Mouse (Mus musculus) hindbrain, embryonic 12.5 days (tissue): ENCODE results near the gene Ttc34. TPM values are rescaled to one million over a fixed set of nuclear protein-coding genes. Genes with fewer than 3 reads are reported as not detected.
A peak's percentile ranks its signal among the peaks of the same experiment; 100 is the strongest.

Experiments
- ATAC-seq: fragments of 200-750 bp; cut with Nextera tagmentation; 2 replicates; pipeline ENCODE4 v1.8.0; 2017; ENCODE audit warnings: moderate TSS enrichment; ENCODE audit not compliant: low FRiP score
- H3K27ac ChIP-seq: fragments of 300-500 bp; sonication (generic); 2 replicates; pipeline ENCODE4 v1.5.1; 2016; ENCODE audit warnings: mild to moderate bottlenecking
- H3K27me3 ChIP-seq: fragments of 300-500 bp; sonication (generic); 2 replicates; pipeline ENCODE4 v1.6.1; 2016; ENCODE audit warnings: mild to moderate bottlenecking
- H3K36me3 ChIP-seq: fragments of 300-500 bp; sonication (generic); 2 replicates; pipeline ENCODE4 v1.6.1; 2016; ENCODE audit warnings: mild to moderate bottlenecking
- H3K4me1 ChIP-seq: fragments of 300-500 bp; sonication (generic); 2 replicates; pipeline ENCODE4 v1.6.1; 2016
- H3K4me2 ChIP-seq: fragments of 300-500 bp; sonication (generic); replicated peaks from 2 replicates; pipeline ENCODE4 v1.6.1; 2016; ENCODE audit warnings: mild to moderate bottlenecking
- H3K4me3 ChIP-seq: fragments of 300-500 bp; sonication (generic); 2 replicates; pipeline ENCODE4 v1.5.1; 2016; ENCODE audit warnings: mild to moderate bottlenecking
- H3K9ac ChIP-seq: fragments of 300-500 bp; sonication (generic); 2 replicates; pipeline ENCODE4 v1.6.1; 2016; ENCODE audit warnings: mild to moderate bottlenecking, moderate library complexity
- H3K9me3 ChIP-seq: fragments of 300-500 bp; sonication (generic); replicated peaks from 2 replicates; pipeline ENCODE4 v1.6.1; 2016; ENCODE audit warnings: mild to moderate bottlenecking
- WGBS: fragments of 180-500 bp; shearing (Covaris S2); methylation state at CpG from one replicate; pipeline ENCODE4 v1.1.7; 2016; 5-methylcytosine and 5-hydroxymethylcytosine counted together
- polyA plus RNA-seq: library from polyadenylated mRNA; unstranded; fragments of >200 nt; fragmentation: Nextera tagmentation; extraction: Ambion mirVana; gene quantifications from 2 replicates; pipeline ENCODE4 v1.2.1, GENCODE M21; 2016

Gene Ttc34
- polyA plus RNA-seq, 1 experiment from 2014 or later = 0.27 TPM

DNA sequence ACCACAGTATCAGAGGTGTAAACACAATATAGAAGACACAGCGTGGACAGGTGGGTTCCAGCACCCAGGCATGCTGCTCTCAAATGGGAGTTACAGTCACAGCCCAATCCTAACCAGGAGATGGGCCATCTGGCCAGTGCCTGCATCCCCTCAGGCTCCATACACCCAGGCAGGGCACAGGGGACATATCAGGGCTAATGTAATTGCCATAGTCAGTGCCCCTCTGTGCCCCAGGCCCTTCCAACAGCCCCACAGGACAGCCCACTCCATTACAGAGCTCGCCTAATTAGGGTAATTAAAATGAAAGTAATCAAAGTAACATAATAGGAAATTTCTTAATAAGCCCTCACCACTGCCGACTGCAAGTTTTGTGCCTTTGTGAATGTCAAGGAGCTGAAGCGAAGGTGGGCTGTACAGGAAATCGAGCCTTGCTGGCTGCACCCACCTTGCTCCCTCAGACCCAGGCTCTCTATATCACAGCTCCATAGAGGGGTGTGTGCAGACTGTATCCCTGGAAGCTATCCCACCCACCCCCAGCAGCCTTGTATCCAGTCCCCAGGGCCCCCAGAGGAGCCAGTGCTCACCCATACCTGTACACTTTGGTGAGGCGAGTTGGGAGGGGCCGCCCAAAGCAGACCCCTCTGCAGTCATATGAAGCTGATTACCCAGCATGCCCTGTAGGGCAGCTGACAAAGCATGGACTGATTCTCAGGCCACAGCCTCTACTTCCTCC, 910 bp upstream of the Ttc34 start:
- no peaks in the 10 kb centered on the region; the same call in none of the 2 replicates for H3K4me1 ChIP-seq
- 72% methylated on average over 7 of the region's 7 CpGs for WGBS
- peak; percentile 62 for ATAC-seq

DNA sequence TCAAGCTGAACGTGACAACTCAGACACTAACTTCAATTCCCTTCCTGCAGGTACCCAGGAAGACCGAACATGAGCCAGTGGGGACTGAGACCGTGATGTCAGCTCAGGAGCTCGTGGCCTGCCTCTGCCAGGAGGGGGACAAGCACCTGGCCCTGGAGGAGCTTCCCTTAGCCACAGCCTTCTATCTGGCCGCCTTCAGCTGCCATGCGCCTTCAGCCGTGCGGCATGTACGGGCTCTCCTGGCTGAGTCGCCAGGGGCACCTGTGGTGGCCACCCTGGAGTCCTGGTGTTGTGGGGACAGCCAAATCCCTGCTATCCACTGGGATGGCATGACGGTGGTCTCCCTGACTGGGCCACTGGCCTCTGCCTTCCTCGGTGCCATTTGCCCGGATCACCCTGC, 1.5 kb downstream of the Ttc34 start:
- no peaks in the 10 kb centered on the region for H3K9me3 ChIP-seq
- H3K4me2 ChIP-seq = no peak overlapping the region
- no peak for ATAC-seq
- 88% methylated on average over 13 of the region's 13 CpGs for WGBS
- no peak overlapping the region for H3K27ac ChIP-seq
- no peaks in the 10 kb centered on the region for H3K36me3 ChIP-seq
- H3K4me1 ChIP-seq = no peaks in the 10 kb centered on the region; the same call in none of the 2 replicates
- no peak overlapping the region for H3K9ac ChIP-seq
- peaks cover 22% of the 10 kb centered on the region; the same call in 1 of the 2 replicates for H3K27me3 ChIP-seq
- H3K4me3 ChIP-seq = no peak overlapping the region

More for the DNA sequence above, 910 bp upstream of the Ttc34 start:
- Histone ChIP-seq H3K9ac (no peak overlapping the region), H3K4me3 (no peak overlapping the region), H3K4me2 (no peak overlapping the region), H3K36me3 (no peaks in the 10 kb centered on the region), H3K27me3 (peaks cover 26% of the 10 kb centered on the region; the same call in 1 of the 2 replicates), H3K27ac (no peak overlapping the region), H3K9me3 (no peaks in the 10 kb centered on the region)

DNA sequence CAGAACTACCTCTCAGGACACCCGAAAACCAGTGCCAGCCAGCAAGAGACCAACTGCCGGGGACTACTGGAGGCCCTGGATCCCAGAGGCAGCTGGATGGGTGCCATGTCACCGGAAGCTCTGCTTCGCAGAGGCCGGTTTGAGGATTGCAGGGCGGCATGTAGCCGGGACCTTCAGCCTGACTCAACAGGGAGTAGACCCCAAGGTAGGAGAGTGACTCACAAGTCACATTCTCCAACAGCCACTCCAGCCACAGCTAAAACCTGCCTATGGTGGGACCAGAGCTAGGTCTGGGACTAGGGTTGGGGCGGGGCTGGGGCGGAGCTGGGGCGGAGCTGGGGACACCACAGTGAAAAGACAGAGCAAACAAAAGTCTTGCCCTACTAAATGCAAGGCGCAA, 2.1 kb downstream of the Ttc34 start:
- Histone ChIP-seq H3K36me3 (no peaks in the 10 kb centered on the region), H3K4me1 (no peaks in the 10 kb centered on the region; the same call in none of the 2 replicates), H3K4me3 (no peak overlapping the region), H3K4me2 (no peak overlapping the region), H3K27ac (no peak overlapping the region), H3K27me3 (peaks cover 22% of the 10 kb centered on the region; the same call in 1 of the 2 replicates), H3K9ac (no peak overlapping the region), H3K9me3 (no peaks in the 10 kb centered on the region)
- ATAC-seq = no peak
- 46% methylated on average over 11 of the region's 11 CpGs for WGBS

DNA sequence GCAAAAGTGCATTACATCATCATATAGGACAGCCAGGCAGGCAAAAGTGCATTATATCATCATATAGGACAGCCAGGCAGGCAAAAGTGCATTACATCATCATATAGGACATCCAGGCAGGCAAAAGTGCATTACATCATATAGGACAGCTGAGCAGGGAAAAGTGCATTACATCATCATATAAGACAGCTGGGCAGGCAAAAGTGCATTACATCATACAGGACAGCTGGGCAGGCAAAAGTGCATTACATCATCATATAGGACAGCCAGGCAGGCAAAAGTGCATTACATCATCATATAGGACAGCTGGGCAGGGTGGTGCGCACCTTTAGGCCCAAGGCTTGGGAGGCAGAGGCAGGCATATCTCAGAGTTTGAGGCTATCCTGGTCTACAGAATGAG, 15.4 kb downstream of the Ttc34 start:
- H3K4me2 ChIP-seq = no peak overlapping the region
- H3K9me3 ChIP-seq = no peaks in the 10 kb centered on the region
- no peaks in the 10 kb centered on the region for H3K36me3 ChIP-seq
- H3K27me3 ChIP-seq = peaks cover 25% of the 10 kb centered on the region
- H3K4me3 ChIP-seq = no peak overlapping the region
- H3K9ac ChIP-seq = no peak overlapping the region
- ATAC-seq = no peak
- H3K27ac ChIP-seq = no peak overlapping the region
- peaks cover 6% of the 10 kb centered on the region for H3K4me1 ChIP-seq
- WGBS = 91% methylated on average over 1 of the region's 1 CpGs

DNA sequence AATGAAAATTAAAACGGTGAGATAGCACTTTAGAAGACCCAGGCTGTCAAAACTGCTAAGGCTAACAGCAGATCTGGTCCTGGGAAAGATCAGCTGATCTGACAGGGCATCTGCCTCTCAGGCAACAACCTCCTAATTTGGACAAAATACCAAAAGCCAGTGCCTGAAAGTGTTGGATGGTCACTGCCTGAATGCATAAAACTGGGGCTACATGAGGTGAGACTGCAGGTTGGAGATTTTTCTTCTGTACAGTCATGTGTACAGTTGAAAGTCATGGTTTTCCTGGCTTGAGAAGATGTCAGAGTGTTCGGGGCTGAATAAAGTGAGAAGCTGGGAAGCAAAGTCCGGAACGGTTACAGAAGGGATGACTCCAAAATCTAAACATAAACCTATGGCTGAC, 16.6 kb downstream of the Ttc34 start:
- Histone ChIP-seq H3K9me3 (no peaks in the 10 kb centered on the region), H3K4me2 (no peak overlapping the region), H3K4me1 (peaks cover 6% of the 10 kb centered on the region), H3K27ac (no peak overlapping the region), H3K27me3 (peaks cover 25% of the 10 kb centered on the region), H3K36me3 (no peaks in the 10 kb centered on the region), H3K4me3 (no peak overlapping the region), H3K9ac (no peak overlapping the region)
- WGBS = 86% methylated on average over 4 of the region's 4 CpGs
- no peak for ATAC-seq

DNA sequence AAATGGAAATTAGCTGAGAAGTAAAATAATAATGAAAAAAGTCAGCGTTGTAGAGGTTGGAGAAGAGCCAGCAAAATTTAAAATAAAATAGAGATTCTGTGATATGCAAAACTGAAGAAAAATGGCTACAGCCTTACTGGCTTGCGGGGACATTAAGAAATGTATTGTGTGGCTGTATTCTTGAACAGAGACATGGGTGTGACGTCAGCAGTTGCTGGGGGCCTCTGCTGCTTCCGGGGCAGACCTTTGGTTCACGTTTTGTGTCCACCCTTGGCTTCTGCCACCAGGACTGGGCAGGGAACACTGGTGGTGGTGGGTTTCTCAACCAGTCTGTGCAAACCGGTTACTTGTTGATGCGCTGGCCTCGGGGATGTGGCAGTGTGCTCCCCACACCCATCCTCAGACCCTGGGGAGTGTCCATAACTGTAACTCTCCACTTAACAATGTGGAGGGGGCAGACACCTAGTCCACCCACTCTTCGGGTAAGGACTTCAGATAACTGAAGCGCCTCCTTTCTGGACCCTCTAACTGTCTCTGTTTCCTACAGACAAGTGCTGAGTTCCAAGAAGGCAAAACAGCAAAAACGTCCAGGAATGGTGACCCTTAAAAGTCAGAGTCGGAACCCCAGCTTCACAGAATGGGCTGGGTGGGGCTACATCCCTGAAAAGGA, 17.6 kb downstream of the Ttc34 start:
- 59% methylated on average over 12 of the region's 12 CpGs for WGBS
- Histone ChIP-seq H3K4me3 (0 out of 2 replicates have a peak overlapping the region, but pooled peaks have one; percentile 54), H3K27ac (no peak overlapping the region), H3K4me1 (peaks cover 6% of the 10 kb centered on the region), H3K36me3 (no peaks in the 10 kb centered on the region), H3K27me3 (peaks cover 27% of the 10 kb centered on the region), H3K9me3 (no peaks in the 10 kb centered on the region), H3K9ac (no peak overlapping the region), H3K4me2 (peak overlapping the region; percentile 88)
- no peak for ATAC-seq

DNA sequence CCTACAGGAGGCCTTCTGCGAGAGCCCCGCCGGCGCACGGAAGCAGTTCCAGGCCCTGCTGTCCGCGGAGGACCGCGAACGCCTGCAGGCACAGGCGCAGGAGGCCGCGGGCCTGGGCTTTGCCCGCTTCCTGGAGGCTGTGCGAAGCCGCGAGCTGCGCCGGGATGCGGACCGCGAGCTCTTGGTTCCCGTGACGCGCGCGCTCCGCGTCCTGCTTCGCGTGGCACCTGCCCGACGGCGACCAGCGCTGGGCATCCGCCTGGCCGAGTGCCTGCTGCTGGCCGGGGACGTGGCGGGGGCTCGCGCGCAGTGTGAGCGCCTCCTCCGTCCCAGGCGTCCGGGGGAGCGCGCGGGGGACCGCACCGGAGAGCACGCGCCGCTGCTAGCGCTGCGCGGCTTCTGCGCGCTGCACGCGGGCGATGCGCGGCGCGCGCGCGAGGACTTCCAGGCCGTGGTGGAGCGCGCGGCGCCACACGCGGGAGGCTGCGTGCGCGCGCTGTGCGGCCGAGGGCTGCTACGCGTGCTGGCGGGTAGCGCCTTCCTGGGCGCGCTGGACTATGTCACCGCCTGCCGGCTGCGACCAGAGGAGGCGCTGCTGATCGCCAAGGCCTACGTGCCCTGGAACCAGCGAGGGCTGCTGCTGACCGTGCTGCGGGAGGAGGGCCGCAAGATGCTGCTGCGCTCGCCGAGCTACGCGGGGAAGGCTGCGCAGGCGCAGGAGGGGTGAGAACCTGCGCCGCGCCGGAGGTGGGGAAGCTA, 18.6 kb downstream of the Ttc34 start:
- no peaks in the 10 kb centered on the region for H3K36me3 ChIP-seq
- ATAC-seq = peak; percentile 96
- peak overlapping the region; percentile 69 for H3K9ac ChIP-seq
- peak overlapping the region; percentile 88 for H3K4me2 ChIP-seq
- H3K4me3 ChIP-seq = peak overlapping the region; percentile 54
- H3K9me3 ChIP-seq = no peaks in the 10 kb centered on the region
- peaks cover 27% of the 10 kb centered on the region for H3K27me3 ChIP-seq
- peaks cover 6% of the 10 kb centered on the region for H3K4me1 ChIP-seq
- under 1% methylated on average over 94 of the region's 110 CpGs for WGBS
- H3K27ac ChIP-seq = peak overlapping the region; percentile 79

DNA sequence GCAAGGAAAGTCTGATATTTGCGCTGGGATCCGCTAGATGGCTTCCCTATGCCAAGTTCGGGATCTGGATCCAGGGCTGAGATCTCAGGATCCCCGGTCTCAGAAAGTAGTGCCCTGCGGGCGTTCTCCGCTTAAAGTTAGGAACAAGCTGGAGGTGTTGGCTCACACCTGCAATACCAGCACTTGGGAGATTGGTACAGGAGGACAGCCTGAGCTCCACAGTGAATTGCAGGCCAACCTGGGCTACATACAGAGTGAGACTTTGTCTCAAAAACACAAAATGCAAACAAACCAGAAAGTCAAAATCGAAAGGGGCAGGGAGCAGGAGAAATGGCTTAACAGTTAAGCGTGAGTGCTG, 19.2 kb downstream of the Ttc34 start:
- H3K4me2 ChIP-seq = peak overlapping the region; percentile 88
- H3K36me3 ChIP-seq = no peaks in the 10 kb centered on the region
- H3K27me3 ChIP-seq = peaks cover 27% of the 10 kb centered on the region
- peak overlapping the region; percentile 54 for H3K4me3 ChIP-seq
- peak; percentile 39; the same call in 1 of the 2 replicates for ATAC-seq
- H3K4me1 ChIP-seq = peaks cover 6% of the 10 kb centered on the region
- 17% methylated on average over 9 of the region's 9 CpGs for WGBS
- no peaks in the 10 kb centered on the region for H3K9me3 ChIP-seq
- H3K9ac ChIP-seq = peak overlapping the region; percentile 3; the same call in 1 of the 2 replicates
- peak overlapping the region; percentile 79 for H3K27ac ChIP-seq

DNA sequence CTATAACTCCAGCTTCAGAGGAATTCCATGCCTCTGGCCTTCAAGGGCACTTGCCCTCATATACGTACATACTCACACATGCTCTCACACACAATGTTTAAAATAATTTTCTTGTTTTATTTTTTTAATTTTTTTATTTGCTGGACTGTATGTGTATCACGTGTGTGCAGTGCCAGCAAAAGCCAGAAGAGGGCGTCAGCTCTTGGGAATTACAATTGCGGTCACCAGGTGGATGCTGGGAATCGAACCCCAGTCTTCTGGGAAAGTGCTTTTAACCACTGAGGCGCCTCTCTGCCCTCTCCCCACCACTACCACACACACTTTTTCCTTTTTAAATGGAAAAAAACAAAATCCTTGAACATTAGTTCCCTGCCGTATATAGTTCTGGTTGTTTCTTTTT, 19.6 kb downstream of the Ttc34 start:
- Histone ChIP-seq H3K4me3 (peak overlapping the region; percentile 54; the same call in 1 of the 2 replicates), H3K36me3 (no peaks in the 10 kb centered on the region), H3K9ac (no peak overlapping the region), H3K27ac (0 out of 2 replicates have a peak overlapping the region, but pooled peaks have one; percentile 79), H3K4me2 (peak overlapping the region; percentile 88), H3K9me3 (no peaks in the 10 kb centered on the region), H3K4me1 (peaks cover 6% of the 10 kb centered on the region), H3K27me3 (peaks cover 28% of the 10 kb centered on the region)
- WGBS = 89% methylated on average over 7 of the region's 7 CpGs
- ATAC-seq = 0 out of 2 replicates have a peak, but pooled peaks have one; percentile 8

DNA sequence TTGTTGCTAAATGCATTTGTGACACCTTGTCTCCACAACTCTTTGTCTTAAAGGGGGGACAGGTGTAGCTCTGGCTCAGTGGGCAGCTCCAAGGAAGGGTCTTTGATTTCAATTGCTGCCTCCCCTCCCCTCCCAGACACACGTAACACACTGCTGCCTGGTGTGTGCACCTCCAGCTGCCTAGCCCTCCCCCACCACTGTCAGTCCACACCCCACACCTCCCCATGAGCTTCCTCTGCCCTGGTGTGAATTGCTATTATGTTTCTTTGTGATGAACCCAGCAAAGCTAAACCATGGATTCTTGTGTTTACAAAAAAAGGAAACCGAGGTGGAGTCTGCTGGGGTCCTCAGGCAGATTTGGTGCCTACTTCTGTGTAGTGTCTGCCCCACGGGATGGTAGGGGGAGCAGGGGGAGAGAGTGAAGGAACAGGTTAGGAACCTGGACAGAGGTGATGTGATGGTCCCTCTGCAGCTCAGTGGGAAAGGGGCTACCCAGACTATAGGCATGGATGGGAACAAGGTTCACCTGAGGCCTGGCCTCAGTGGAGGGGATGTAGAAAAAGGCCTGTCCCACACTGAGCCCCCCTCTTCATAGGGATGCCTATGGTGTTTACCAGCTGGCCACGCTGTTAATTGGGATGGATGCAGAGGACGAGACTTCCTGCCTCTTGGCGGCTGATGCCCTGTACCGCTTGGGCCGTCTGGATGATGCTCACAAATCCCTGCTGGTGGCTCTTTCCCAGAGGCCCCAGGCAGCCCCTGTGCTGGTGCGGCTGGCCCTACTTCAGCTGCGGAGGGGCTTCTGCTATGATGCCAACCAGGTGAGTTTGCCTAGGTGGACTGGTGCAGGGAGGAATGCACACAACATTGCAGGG, 20.3 kb downstream of the Ttc34 start:
- Histone ChIP-seq H3K4me1 (peaks cover 6% of the 10 kb centered on the region), H3K27ac (no peak overlapping the region), H3K9me3 (no peaks in the 10 kb centered on the region), H3K9ac (no peak overlapping the region), H3K36me3 (no peaks in the 10 kb centered on the region), H3K4me3 (no peak overlapping the region), H3K4me2 (no peak overlapping the region), H3K27me3 (peaks cover 30% of the 10 kb centered on the region)
- ATAC-seq = no peak
- WGBS = 76% methylated on average over 10 of the region's 10 CpGs

DNA sequence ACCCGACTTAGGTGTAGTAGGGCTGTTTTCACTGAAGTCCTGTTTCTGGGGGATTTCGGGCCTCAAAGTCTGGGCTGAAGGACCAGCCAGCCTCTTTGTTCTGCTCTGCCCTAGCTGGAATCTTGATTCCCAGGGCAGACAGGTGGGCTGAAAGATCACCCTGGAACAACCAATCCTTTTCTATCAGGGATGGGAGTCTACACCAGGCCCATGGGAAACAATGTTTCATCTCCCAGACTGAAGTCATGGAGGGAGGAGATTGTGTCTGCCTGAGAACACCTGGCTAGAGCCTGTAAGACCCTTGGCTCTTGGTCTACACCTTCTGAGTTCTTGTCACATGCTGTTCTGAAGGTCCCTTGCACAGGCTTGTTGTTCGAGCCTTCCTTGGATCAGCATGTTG, 21.3 kb downstream of the Ttc34 start:
- peaks cover 6% of the 10 kb centered on the region for H3K4me1 ChIP-seq
- no peak overlapping the region for H3K9ac ChIP-seq
- H3K36me3 ChIP-seq = no peaks in the 10 kb centered on the region
- H3K27me3 ChIP-seq = peaks cover 33% of the 10 kb centered on the region
- H3K4me2 ChIP-seq = no peak overlapping the region
- ATAC-seq = no peak
- WGBS = 78% methylated on average over 3 of the region's 3 CpGs
- no peak overlapping the region for H3K27ac ChIP-seq
- no peak overlapping the region for H3K4me3 ChIP-seq
- H3K9me3 ChIP-seq = no peaks in the 10 kb centered on the region
